Mouse (Mus musculus) liver, embryonic 13.5 days (tissue): ENCODE measurements around the gene Hmgcs1. TPM values are rescaled to one million over a fixed set of nuclear protein-coding genes. Genes with fewer than 3 reads are reported as not detected.
"Not testable (repeated sequence)": the region's sequence is repeated elsewhere in the genome, so short reads cannot be mapped to it uniquely, and the experiment has no call there.

ENCODE experiments used
- ATAC-seq: fragments of 200-750 bp; cut with Nextera tagmentation; 2 replicates; pipeline ENCODE4 v1.8.0; 2017; ENCODE audit warnings: low read depth, mild to moderate bottlenecking, moderate number of reproducible peaks, moderate library complexity
- DNase-seq: peaks from one replicate; pipeline ENCODE4 v3.0.0; 2022
- H3K27ac ChIP-seq: fragments of 300-500 bp; sonication (generic); 2 replicates; pipeline ENCODE4 v1.5.1; 2015; ENCODE audit warnings: moderate library complexity, mild to moderate bottlenecking, inconsistent platforms
- H3K27me3 ChIP-seq: fragments of 300-500 bp; sonication (generic); 2 replicates; pipeline ENCODE4 v1.6.1; 2015; ENCODE audit warnings: mild to moderate bottlenecking, inconsistent platforms
- H3K36me3 ChIP-seq: fragments of 300-500 bp; sonication (generic); 2 replicates; pipeline ENCODE4 v1.6.1; 2015; ENCODE audit warnings: mild to moderate bottlenecking, inconsistent platforms
- H3K4me1 ChIP-seq: fragments of 300-500 bp; sonication (generic); replicated peaks from 2 replicates; pipeline ENCODE4 v1.6.1; 2015; ENCODE audit warnings: inconsistent platforms
- H3K4me2 ChIP-seq: fragments of 300-500 bp; sonication (generic); 2 replicates; pipeline ENCODE4 v1.6.1; 2015; ENCODE audit warnings: inconsistent platforms, mild to moderate bottlenecking, moderate library complexity
- H3K4me3 ChIP-seq: fragments of 300-500 bp; sonication (generic); replicated peaks from 2 replicates; pipeline ENCODE4 v1.5.1; 2015; ENCODE audit warnings: mild to moderate bottlenecking, inconsistent platforms
- H3K9ac ChIP-seq: fragments of 300-500 bp; sonication (generic); 2 replicates; pipeline ENCODE4 v1.6.1; 2015; ENCODE audit warnings: mild to moderate bottlenecking, inconsistent platforms
- H3K9me3 ChIP-seq: fragments of 300-500 bp; sonication (generic); replicated peaks from 2 replicates; pipeline ENCODE4 v1.6.1; 2016; ENCODE audit warnings: inconsistent platforms
- WGBS: fragments of 180-500 bp; shearing (Covaris S2); methylation state at CpG from one replicate; pipeline ENCODE4 v1.1.7; 2015; ENCODE audit not compliant: insufficient replicate concordance; 5-methylcytosine and 5-hydroxymethylcytosine counted together
- polyA plus RNA-seq: library from polyadenylated mRNA; unstranded; fragments of >200 nt; fragmentation: Nextera tagmentation; extraction: Ambion mirVana; gene quantifications from 2 replicates; pipeline ENCODE4 v1.2.1, GENCODE M21; 2015

The Hmgcs1 gene
- 101 and 140 TPM in 2 replicates for polyA plus RNA-seq

GRCm38 (mm10) chr13:119690039-119690728, at the start of gene Hmgcs1:
TSS of gene Hmgcs1 (plus strand) at chr13:119690379.
- H3K27me3 ChIP-seq: no peaks in the 10 kb centered on the region
- H3K27ac ChIP-seq: peak within 1 kb of the TSS; percentile 84
- H3K9me3 ChIP-seq: no peaks in the 10 kb centered on the region
- DNase-seq: peak; percentile 97
- H3K36me3 ChIP-seq: 0 out of 2 replicates have a peak, but pooled peaks cover 4% of the 10 kb centered on the region
- H3K9ac ChIP-seq: peak within 1 kb of the TSS; percentile 90
- ATAC-seq: peak; percentile 98
- peak within 1 kb of the TSS; percentile 86 for H3K4me2 ChIP-seq
- H3K4me1 ChIP-seq: peaks cover 21% of the 10 kb centered on the region
- under 1% methylated on average over 59 of the region's 59 CpGs for WGBS
- peak within 1 kb of the TSS; percentile 93 for H3K4me3 ChIP-seq

DNA sequence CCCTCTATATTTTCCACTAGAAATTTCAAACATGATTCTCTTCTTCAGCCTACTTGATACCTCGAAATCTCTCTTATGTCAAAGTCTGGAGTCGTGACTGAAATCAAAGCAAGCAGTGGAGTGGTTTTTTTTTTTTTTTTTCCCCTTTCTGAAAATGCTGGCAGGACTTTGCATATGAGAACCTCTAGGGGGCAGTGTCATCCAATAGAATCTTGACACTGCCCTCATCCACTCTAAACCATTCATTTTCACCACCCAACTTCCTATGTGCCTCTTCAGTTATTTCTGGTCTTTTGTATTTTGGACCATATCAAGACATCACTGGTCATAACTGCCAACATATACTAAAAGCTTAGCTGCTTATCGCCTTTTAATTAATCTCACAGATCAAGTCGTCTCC, 49.7 kb upstream of the Hmgcs1 start:
- Histone ChIP-seq H3K4me1 (no peaks in the 10 kb centered on the region), H3K36me3 (no peaks in the 10 kb centered on the region), H3K27ac (no peak overlapping the region), H3K9me3 (no peaks in the 10 kb centered on the region), H3K9ac (no peak overlapping the region), H3K4me2 (no peak overlapping the region), H3K27me3 (no peaks in the 10 kb centered on the region), H3K4me3 (no peak overlapping the region)
- 33% methylated on average over 4 of the region's 4 CpGs for WGBS
- no peak for ATAC-seq
- DNase-seq: no peak

DNA sequence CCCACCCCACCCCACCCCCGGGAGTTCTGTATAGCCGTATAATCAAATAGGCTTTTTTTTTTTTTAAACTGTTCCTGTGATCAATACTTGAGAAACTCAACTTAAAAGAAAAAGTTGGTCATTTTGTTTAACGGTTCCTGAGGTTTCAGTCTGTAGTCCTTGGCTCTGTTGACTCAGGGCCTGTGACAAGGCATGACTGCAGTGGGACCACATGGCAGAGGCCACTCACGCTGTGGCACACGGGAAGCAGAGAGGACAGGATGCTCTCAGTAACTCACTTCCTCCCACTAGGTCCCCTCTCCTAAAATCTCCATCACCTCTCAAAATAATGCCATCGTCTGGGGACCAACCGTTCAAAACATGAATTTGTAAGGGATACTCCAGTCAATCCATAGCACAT, 49.0 kb upstream of the Hmgcs1 start:
- no peak overlapping the region for H3K9ac ChIP-seq
- H3K27me3 ChIP-seq: no peaks in the 10 kb centered on the region
- no peak overlapping the region for H3K4me3 ChIP-seq
- no peak for DNase-seq
- H3K27ac ChIP-seq: no peak overlapping the region
- no peaks in the 10 kb centered on the region for H3K9me3 ChIP-seq
- 59% methylated on average over 7 of the region's 7 CpGs for WGBS
- no peak for ATAC-seq
- no peaks in the 10 kb centered on the region for H3K4me1 ChIP-seq
- no peaks in the 10 kb centered on the region for H3K36me3 ChIP-seq
- no peak overlapping the region for H3K4me2 ChIP-seq

DNA sequence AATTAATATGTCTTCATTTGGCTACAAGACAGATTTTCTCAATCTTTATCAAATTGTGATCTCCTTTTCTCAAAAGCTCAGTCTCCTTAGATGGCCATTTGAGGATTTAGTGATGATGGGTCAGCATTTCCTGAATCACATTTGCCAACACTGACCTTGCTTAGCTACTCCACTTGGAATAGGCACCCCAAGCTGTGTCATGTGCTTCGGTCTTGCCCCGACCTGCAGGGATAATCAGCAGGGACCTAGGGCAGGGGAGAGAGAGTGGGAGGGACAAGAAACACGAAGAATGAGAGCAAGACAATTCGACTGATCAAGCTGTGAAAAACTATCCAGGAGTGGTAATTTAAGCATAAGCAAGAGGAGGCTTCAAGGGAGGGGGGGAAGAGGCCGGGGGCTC, 45.4 kb upstream of the Hmgcs1 start:
- Histone ChIP-seq H3K27me3 (no peaks in the 10 kb centered on the region), H3K9ac (no peak overlapping the region), H3K27ac (no peak overlapping the region), H3K4me1 (no peaks in the 10 kb centered on the region), H3K9me3 (no peaks in the 10 kb centered on the region), H3K4me3 (no peak overlapping the region), H3K36me3 (no peaks in the 10 kb centered on the region), H3K4me2 (no peak overlapping the region)
- no peak for ATAC-seq
- 60% methylated on average over 5 of the region's 5 CpGs for WGBS
- DNase-seq: no peak

GRCm38 (mm10) chr13:119646511-119646910, 43.7 kb upstream of the Hmgcs1 start:
- no peak overlapping the region for H3K9ac ChIP-seq
- DNase-seq: no peak
- no peak overlapping the region for H3K27ac ChIP-seq
- WGBS: 77% methylated on average over 1 of the region's 1 CpGs
- H3K4me1 ChIP-seq: no peaks in the 10 kb centered on the region
- H3K4me3 ChIP-seq: no peak overlapping the region
- ATAC-seq: no peak
- no peaks in the 10 kb centered on the region for H3K9me3 ChIP-seq
- no peaks in the 10 kb centered on the region for H3K36me3 ChIP-seq
- H3K27me3 ChIP-seq: no peaks in the 10 kb centered on the region
- no peak overlapping the region for H3K4me2 ChIP-seq

DNA sequence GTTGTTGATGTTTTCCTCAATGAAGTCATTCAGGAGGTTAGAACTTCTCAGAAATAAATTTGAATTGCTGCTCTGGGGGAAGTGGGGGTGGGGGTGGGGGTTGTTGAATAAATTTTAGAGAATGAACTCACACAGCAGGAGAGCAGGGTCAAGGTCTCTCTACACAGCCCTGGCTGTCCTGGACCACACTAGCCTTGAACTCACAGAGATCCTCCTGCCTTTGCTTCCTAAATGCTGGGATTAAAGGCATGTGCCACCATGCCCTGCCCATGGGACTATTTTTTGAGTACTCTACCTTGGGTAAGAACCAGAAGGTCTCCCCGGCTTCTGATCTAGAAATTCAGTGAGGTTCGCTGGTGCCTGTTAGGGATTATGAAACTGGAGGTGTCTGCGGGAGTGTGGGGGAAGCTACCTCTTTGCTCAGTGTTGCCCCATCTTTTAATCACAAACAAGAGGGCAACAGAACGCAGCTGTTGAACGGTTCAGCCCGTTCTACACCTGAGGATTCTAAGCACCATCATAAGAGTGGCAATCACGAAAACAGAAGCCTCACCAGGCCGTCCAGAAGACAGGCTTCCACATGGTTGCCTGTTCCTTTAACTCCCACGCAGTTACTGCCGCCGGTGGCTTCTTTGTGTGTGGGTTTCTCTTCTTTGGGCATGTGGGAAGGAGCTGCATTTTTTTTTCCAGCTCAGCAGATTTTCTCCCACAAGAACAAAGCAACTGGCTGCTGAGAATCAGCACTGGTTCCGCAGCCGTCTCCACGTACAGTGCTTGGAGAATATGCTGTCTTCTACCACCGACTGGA, 41.1 kb upstream of the Hmgcs1 start:
- no peak overlapping the region for H3K4me2 ChIP-seq
- H3K9me3 ChIP-seq: no peaks in the 10 kb centered on the region
- no peaks in the 10 kb centered on the region for H3K4me1 ChIP-seq
- no peak for DNase-seq
- no peak overlapping the region for H3K4me3 ChIP-seq
- H3K27ac ChIP-seq: no peak overlapping the region
- no peaks in the 10 kb centered on the region for H3K36me3 ChIP-seq
- no peak for ATAC-seq
- no peaks in the 10 kb centered on the region for H3K27me3 ChIP-seq
- 56% methylated on average over 15 of the region's 15 CpGs for WGBS
- H3K9ac ChIP-seq: no peak overlapping the region

- Histone ChIP-seq H3K36me3 (no peaks in the 10 kb centered on the region), H3K4me1 (no peaks in the 10 kb centered on the region), H3K9me3 (no peaks in the 10 kb centered on the region), H3K27ac (no peak overlapping the region), H3K27me3 (no peaks in the 10 kb centered on the region), H3K4me2 (no peak overlapping the region), H3K4me3 (no peak overlapping the region), H3K9ac (no peak overlapping the region)
- 56% methylated on average over 1 of the region's 1 CpGs for WGBS
- DNase-seq (no peak), ATAC-seq (no peak)
Measured at GRCm38 (mm10) chr13:119649699-119650046, 40.5 kb upstream of the Hmgcs1 start.

DNA sequence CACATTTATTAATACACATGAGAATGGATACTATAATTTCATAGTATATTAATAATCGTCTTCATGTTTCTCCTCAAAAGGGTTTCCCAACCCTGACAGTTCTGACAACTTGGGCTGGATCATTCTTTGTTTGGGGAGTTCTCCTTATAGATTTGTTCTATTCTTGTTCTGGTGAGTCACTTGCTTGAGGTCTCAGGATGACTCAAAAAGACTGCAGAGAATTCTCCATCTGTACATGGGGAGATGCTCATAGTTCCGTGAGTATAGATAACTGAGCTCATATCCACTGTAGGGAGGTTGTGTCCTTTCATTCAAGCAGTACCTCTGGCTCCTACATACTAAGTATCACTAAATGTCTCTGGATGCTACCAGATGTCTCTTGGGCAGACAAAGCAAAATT, 35.4 kb upstream of the Hmgcs1 start:
- Histone ChIP-seq H3K4me2 (no peak overlapping the region), H3K9me3 (no peaks in the 10 kb centered on the region), H3K36me3 (no peaks in the 10 kb centered on the region), H3K4me3 (no peak overlapping the region), H3K27ac (no peak overlapping the region), H3K27me3 (no peaks in the 10 kb centered on the region), H3K9ac (no peak overlapping the region), H3K4me1 (no peaks in the 10 kb centered on the region)
- DNase-seq: no peak
- ATAC-seq: no peak
- WGBS: 66% methylated on average over 2 of the region's 2 CpGs

DNA sequence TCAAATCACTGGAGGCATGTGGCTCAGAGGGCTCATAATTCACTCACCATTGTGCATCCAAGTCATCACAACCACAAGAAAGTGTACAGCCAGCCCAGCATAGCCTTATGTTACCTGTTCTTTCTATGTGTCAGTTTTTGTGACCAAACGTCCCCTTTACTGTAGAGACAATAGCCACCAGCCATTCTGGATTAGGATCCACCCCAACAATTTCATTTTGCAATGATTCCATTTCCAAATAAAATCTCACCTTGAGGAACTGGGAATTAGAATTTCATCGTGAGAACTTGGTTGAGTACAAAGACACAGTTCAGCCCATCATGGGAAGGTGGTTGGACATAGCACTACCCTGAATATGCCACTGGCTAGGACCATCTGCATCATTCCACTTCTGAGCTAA, 33.9 kb upstream of the Hmgcs1 start:
- ATAC-seq (no peak), DNase-seq (no peak)
- Histone ChIP-seq H3K4me2 (no peak overlapping the region), H3K9me3 (no peaks in the 10 kb centered on the region), H3K4me3 (no peak overlapping the region), H3K4me1 (no peaks in the 10 kb centered on the region), H3K27ac (no peak overlapping the region), H3K36me3 (no peaks in the 10 kb centered on the region), H3K9ac (no peak overlapping the region), H3K27me3 (no peaks in the 10 kb centered on the region)
- WGBS: 42% methylated on average over 2 of the region's 2 CpGs

DNA sequence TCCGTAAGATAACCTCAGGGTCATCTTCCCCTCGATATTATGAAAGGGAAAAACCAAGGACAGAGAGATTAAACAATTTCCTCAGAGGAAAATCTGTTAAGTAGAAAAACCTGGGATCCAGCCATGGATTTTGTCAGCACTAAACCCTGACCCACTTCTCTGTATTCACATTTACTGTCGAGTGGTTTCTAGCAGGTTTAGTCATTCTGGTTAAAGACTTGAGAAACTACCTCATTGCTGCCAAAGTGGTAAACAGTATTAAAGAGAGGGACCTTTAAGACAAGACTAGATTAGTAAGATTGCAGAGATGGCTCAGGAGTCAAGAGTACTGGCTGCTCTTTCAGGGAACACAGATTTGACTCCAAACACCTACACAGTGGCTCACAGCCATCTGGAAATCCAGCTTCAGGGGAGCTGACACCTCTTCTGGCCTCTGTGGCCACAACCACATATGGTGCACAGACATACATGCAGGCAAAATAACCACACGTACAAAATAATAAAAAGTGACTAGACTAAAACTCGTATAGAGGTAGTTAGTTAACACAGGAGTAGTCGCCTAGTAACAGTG, 33.2 kb upstream of the Hmgcs1 start:
- Histone ChIP-seq H3K9ac (no peak overlapping the region), H3K36me3 (no peaks in the 10 kb centered on the region), H3K4me3 (no peak overlapping the region), H3K27ac (no peak overlapping the region), H3K4me1 (no peaks in the 10 kb centered on the region), H3K27me3 (no peaks in the 10 kb centered on the region), H3K4me2 (no peak overlapping the region), H3K9me3 (no peaks in the 10 kb centered on the region)
- no peak for ATAC-seq
- 58% methylated on average over 6 of the region's 6 CpGs for WGBS
- no peak for DNase-seq

GRCm38 (mm10) chr13:119661420-119661819, 28.8 kb upstream of the Hmgcs1 start:
- H3K27ac ChIP-seq, H3K9ac ChIP-seq, ATAC-seq, H3K4me2 ChIP-seq, H3K27me3 ChIP-seq, H3K9me3 ChIP-seq, H3K4me3 ChIP-seq, H3K36me3 ChIP-seq, H3K4me1 ChIP-seq: not testable (repeated sequence)
- DNase-seq: peak; percentile 7
- WGBS: 65% methylated on average over 6 of the region's 9 CpGs
